Mouse (Mus musculus): ENCODE measurements at regions not wholly inside any gene's neighbourhood (a gene's known extent, or its start where the extent isn't known, plus 50 kb on each side); places are given as distances from the start of the nearest gene placed in this dataset.

DNA sequence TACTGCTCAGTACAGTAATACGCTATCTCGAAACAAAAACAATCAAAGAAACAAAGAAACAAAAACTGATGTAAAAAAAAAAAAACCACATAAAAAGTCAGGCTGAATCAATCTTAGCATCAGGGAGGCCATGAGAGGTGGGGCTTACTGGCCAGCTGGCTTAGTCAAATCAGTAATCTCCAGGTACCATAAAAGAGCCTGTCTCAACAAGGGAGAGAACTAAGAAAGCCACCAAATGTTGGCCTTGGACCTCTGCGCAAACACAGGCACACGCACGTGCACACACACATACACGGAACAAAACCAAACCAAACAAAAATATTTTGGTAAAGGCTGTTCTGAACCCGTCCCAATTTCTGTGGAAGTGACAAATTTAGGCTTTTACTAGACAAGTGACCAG, 55.2 kb upstream of the Ivns1abp start:
- TF ChIP-seq CTCF (IDR thresholded peaks at IDR 0.05; ENCODE audit: extremely low read depth, insufficient read depth, low read length), result no peak
- no peak for TF ChIP-seq POLR2A (IDR thresholded peaks at IDR 0.05; ENCODE audit: extremely low read depth, insufficient read depth, low read length)

Data from cortical plate, adult 2 months (tissue).